Mouse (Mus musculus): Measurements from ENCODE around the gene Chrnb2.

GRCm38 (mm10) chr3:89773740-89774211 is 9.3 kb upstream of the Chrnb2 start:
- TF ChIP-seq CTCF (IDR thresholded peaks at IDR 0.05; ENCODE audit: low read depth, low read length) = no peak
- TF ChIP-seq POLR2A (IDR thresholded peaks at IDR 0.05; ENCODE audit: insufficient read depth, low read length) = no peak
